Mouse (Mus musculus) megakaryocyte-erythroid progenitor cell, adult 5-6 weeks (primary cell): ENCODE measurements around the gene Lag3. TPM values are rescaled to one million over a fixed set of nuclear protein-coding genes. Genes with fewer than 3 reads are reported as not detected.
A peak's percentile ranks its signal among the peaks of the same experiment; 100 is the strongest.

ENCODE experiments used
- ATAC-seq: replicated peaks from 2 replicates; pipeline ENCODE4 v1.8.0; 2016; ENCODE audit warnings: mild to moderate bottlenecking, inconsistent platforms; ENCODE audit not compliant: severe bottlenecking, poor library complexity, low FRiP score, low TSS enrichment
- total RNA-seq, 2 experiments: library from RNA; stranded (forward) in 1 of 2; stranded (reverse) in 1 of 2; fragments of 200-1000, 215-1000 nt in 1 of 2; fragments of >200 nt in 1 of 2; fragmentation: Nextera tagmentation in 1 of 2; gene quantifications; 2 replicates each; pipeline ENCODE4 v1.2.3; 2014 to 2017

Lag3 gene
- total RNA-seq, 2 experiments from 2014 or later = 0.09 TPM; not detected in 1

DNA sequence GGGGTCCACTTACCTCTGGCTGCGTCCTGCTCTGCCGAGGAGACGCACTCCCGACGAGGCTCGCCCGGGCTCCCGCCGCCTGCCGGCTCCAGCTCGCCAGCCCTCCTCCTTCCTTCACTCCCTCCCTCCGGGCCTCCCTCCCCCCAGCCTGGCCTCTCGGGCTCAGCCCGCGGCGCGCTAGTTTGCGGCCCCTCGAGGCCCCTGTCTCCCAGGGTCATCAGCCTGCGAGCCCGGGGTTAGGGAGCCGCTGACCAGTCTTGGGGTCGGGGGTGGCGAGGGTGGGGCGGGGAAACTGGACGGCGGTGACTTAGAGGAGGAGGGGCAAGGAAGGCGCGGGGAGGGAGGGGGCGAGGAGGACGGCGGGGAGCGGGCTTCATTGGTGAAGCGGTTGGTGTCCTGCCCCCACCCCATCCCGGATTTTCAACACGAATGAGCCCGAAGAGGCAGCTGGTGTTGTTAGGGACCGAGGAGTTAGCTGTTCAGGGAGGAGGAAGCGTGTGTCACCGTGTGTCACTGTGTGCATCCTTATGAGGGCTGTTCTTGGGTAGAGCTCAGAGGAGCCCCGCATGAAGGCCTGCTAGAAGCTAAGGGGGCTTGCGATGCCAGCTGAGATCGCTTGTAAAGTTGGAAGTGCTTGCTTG, 47.7 kb downstream of the Lag3 start, which contains the start of gene Gpr162:
Gene Gpr162, minus strand, starts transcription at position 326 of the 641 bp plus-strand sequence.
- peak; percentile 43; the same call in 1 of the 2 replicates for ATAC-seq

GRCm38 (mm10) chr6:124863125-124863657, 48.3 kb downstream of the Lag3 start:
- ATAC-seq = no peak

DNA sequence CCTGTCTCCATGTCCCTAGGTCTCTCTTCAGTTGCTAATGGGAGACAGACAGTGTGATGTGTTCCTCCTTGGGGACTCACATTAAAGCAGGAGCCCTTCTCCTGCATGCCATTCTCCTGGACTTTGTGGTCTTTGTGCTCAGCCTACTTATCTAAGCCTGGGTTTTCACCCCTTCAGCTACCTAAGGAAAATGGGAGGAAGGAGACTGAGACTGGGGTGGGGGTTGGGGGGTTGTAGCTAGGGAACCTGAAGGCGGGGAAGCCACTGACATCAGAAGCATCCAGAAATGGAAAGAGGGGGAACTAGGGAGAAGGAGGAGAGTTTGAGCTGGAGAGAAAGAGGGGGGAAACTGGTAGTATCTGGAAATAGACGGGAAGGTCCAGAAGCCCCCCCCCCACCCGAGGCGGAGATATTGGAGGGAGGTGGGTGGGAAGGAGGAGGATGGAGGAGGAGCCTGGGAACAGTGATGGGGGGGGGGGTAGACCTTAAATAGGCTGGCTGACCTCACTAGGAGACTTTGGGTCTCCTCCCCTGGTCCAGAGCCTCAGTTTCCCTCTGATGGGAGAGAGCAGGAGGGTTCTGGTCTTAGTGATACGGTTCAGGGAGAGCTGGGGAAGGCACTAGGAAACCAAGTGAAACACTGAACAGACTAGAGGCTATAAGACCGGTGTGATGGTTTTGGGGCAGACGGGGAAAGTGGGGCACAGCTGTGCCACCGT, 48.9 kb downstream of the Lag3 start:
- no peak for ATAC-seq

DNA sequence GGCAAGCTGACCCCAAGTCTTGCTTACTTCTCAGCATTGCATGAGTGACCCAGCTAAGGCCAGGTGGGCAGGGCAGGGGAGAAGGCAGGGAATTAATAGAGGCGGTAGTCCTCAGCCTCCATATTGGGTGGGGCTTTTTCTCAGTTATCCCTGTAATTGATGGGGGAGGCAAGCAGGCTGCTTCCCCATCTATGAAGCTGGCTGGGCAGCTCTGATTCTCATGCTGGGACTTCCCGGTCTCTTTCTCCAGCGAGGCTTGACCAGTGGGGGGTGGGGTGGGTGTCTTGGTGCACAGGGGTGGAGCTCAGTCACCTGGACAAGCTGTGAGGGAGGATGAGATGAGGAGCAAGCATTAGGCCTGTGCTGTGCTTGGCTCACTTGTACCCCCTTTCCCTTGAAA, 49.7 kb downstream of the Lag3 start:
- ATAC-seq = no peak

GRCm38 (mm10) chr6:124861266-124861665, 50.2 kb downstream of the Lag3 start:
- ATAC-seq = no peak

DNA sequence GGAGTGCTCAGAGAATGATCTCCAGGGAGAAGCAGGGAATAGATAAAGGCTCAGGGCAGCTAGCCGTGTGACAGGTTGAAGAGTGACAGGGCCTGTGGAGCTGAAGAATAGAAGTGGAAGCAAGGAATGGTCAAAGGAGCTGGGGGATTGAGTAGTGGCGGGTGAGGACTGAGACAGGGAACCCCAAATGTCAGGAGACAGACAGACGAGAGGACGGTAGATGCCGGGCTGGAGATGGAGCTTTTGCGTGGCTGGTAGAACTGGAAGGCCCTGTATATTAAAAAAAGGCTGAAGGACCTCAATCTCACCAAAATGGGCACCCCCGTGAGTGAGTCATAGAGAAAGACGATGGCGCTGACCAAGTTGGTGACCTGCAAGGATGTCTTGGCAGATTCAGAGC, 51.0 kb downstream of the Lag3 start:
- ATAC-seq = no peak

GRCm38 (mm10) chr6:124859725-124860124, 51.8 kb downstream of the Lag3 start:
- peak; percentile 71 for ATAC-seq

- no peak for ATAC-seq
Observed at GRCm38 (mm10) chr6:124858561-124859318, 52.8 kb downstream of the Lag3 start.

DNA sequence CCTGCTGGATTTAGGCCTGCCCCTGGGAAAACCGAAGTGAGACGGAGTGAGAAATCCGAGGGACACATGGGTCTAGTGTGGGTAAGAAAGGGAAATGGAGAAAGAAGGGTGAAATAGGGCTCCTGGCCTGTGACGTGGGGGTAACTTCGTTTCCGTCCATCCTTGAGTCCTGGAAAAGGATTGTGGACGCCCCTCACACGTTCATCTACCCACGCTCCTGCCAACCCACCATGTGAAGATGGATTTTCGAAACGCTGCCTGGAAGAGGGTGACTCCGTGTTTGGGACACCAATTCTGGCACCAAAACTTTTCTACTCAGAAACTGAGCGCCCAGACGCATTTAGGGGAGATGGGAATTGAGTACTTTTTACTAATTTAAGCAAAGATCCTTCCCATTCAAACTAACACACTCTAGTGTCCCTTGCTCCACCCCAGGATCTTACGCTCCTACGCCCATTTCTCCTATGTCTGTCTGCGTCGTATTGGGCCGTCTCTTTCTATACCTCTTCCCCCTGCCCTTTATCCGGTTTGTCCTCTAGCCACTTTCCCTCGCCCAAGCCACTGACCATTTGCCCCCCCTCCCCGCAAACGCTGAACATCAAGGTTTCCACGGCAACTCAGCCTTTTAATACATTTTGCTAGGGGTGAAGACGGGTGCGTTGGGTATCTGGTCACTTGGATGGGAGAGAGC, 53.5 kb downstream of the Lag3 start:
- no peak for ATAC-seq

GRCm38 (mm10) chr6:124856916-124857839, 54.3 kb downstream of the Lag3 start, which contains the start of gene P3h3:
TSS of gene P3h3 (minus strand) at chr6:124857752.
- ATAC-seq = peak; percentile 74

DNA sequence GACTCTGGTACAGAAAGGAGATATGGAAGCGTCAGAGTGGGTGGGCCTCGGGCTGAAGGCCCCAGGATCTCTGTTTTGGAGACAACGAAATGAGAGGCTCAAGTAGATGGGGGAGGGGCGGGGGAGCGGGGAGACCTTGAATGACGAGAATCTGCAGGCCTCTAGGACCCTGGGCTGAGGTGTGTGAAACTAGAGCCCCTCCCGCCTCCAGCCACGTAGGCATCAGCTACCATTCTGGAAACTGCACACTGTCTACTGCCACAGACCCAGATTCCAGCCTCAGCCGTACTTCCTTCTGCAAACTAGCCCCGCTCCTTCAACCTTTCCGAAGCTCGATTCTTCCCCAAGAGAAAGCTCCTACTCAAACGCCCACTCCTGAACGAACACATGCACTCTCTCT, 55.2 kb downstream of the Lag3 start:
- no peak for ATAC-seq

GRCm38 (mm10) chr6:124854647-124855046, 56.9 kb downstream of the Lag3 start:
- no peak for ATAC-seq

Other genes with a start within 250 kb of the Lag3 start
- 78.8 and 91.1 TPM in 2 replicates for gene Lpcat3, start 248.7 kb downstream of the Lag3 start, total RNA-seq (2014; fragmentation: Nextera tagmentation)
- gene Lpcat3, start 248.7 kb downstream of the Lag3 start, total RNA-seq (2017) = 53.1 and 89.0 TPM in 2 replicates
- gene Emg1, start 199.5 kb downstream of the Lag3 start, total RNA-seq (2014; fragmentation: Nextera tagmentation) = 242 and 387 TPM in 2 replicates
- gene Emg1, start 199.5 kb downstream of the Lag3 start, total RNA-seq (2017) = 375 and 422 TPM in 2 replicates
- 467 and 537 TPM in 2 replicates for gene Phb2, start 199.4 kb downstream of the Lag3 start, total RNA-seq (2014; fragmentation: Nextera tagmentation)
- gene Phb2, start 199.4 kb downstream of the Lag3 start, total RNA-seq (2017) = 474 and 558 TPM in 2 replicates
- gene Ptpn6, start 173.0 kb downstream of the Lag3 start, total RNA-seq (2014; fragmentation: Nextera tagmentation) = 65.4 and 76.0 TPM in 2 replicates
- 189 and 237 TPM in 2 replicates for gene Ptpn6, start 173.0 kb downstream of the Lag3 start, total RNA-seq (2017)
- 110 and 141 TPM in 2 replicates for gene Grcc10, start 170.3 kb downstream of the Lag3 start, total RNA-seq (2014; fragmentation: Nextera tagmentation)
- gene Grcc10, start 170.3 kb downstream of the Lag3 start, total RNA-seq (2017) = 66.5 and 83.5 TPM in 2 replicates
- gene Gm45234, start 155.7 kb downstream of the Lag3 start, total RNA-seq (2014; fragmentation: Nextera tagmentation) = not detected in 2 replicates
- gene Gm45234, start 155.7 kb downstream of the Lag3 start, total RNA-seq (2017) = not detected in 2 replicates
- gene Atn1, start 155.2 kb downstream of the Lag3 start, total RNA-seq (2014; fragmentation: Nextera tagmentation) = 12.9 and 14.4 TPM in 2 replicates
- 1.5 and 1.9 TPM in 2 replicates for gene Atn1, start 155.2 kb downstream of the Lag3 start, total RNA-seq (2017)
- gene Eno2, start 142.0 kb downstream of the Lag3 start, total RNA-seq (2014; fragmentation: Nextera tagmentation) = 0.74 TPM in 1 of 2 replicates, not detected in the other
- gene Eno2, start 142.0 kb downstream of the Lag3 start, total RNA-seq (2017) = not detected in 2 replicates
- gene Lrrc23, start 132.0 kb downstream of the Lag3 start, total RNA-seq (2014; fragmentation: Nextera tagmentation) = 0.77 TPM in 1 of 2 replicates, not detected in the other
- 6.7 TPM in 1 of 2 replicates, not detected in the other for gene Lrrc23, start 132.0 kb downstream of the Lag3 start, total RNA-seq (2017)
- gene Spsb2, start 103.0 kb downstream of the Lag3 start, total RNA-seq (2014; fragmentation: Nextera tagmentation) = 1.9 and 5.1 TPM in 2 replicates
- gene Spsb2, start 103.0 kb downstream of the Lag3 start, total RNA-seq (2017) = 4.1 and 5.5 TPM in 2 replicates
- 258 and 264 TPM in 2 replicates for gene Tpi1, start 97.4 kb downstream of the Lag3 start, total RNA-seq (2014; fragmentation: Nextera tagmentation)
- 179 and 201 TPM in 2 replicates for gene Tpi1, start 97.4 kb downstream of the Lag3 start, total RNA-seq (2017)
- gene Usp5, start 82.2 kb downstream of the Lag3 start, total RNA-seq (2014; fragmentation: Nextera tagmentation) = 85.0 and 100 TPM in 2 replicates
- gene Usp5, start 82.2 kb downstream of the Lag3 start, total RNA-seq (2017) = 75.7 and 80.9 TPM in 2 replicates
- gene Cdca3, start 82.2 kb downstream of the Lag3 start, total RNA-seq (2014; fragmentation: Nextera tagmentation) = 100 and 181 TPM in 2 replicates
- gene Cdca3, start 82.2 kb downstream of the Lag3 start, total RNA-seq (2017) = 90.3 and 111 TPM in 2 replicates
- gene Gnb3, start 71.4 kb downstream of the Lag3 start, total RNA-seq (2014; fragmentation: Nextera tagmentation) = not detected in 2 replicates
- not detected in 2 replicates for gene Gnb3, start 71.4 kb downstream of the Lag3 start, total RNA-seq (2017)
- 0.61 and 3.0 TPM in 2 replicates for gene P3h3, start 54.0 kb downstream of the Lag3 start, total RNA-seq (2014; fragmentation: Nextera tagmentation)
- 0.89 and 2.2 TPM in 2 replicates for gene P3h3, start 54.0 kb downstream of the Lag3 start, total RNA-seq (2017)
- not detected in 2 replicates for gene Gpr162, start 47.7 kb downstream of the Lag3 start, total RNA-seq (2014; fragmentation: Nextera tagmentation)
- gene Gpr162, start 47.7 kb downstream of the Lag3 start, total RNA-seq (2017) = not detected in 2 replicates
- gene Cd4, start 23.5 kb downstream of the Lag3 start, total RNA-seq (2014; fragmentation: Nextera tagmentation) = not detected in 2 replicates
- not detected in 2 replicates for gene Cd4, start 23.5 kb downstream of the Lag3 start, total RNA-seq (2017)
- 5.3 and 30.7 TPM in 2 replicates for gene Ptms, start 8.4 kb upstream of the Lag3 start, total RNA-seq (2014; fragmentation: Nextera tagmentation)
- gene Ptms, start 8.4 kb upstream of the Lag3 start, total RNA-seq (2017) = 21.6 and 22.1 TPM in 2 replicates
- 103 and 117 TPM in 2 replicates for gene Mlf2, start 19.7 kb upstream of the Lag3 start, total RNA-seq (2014; fragmentation: Nextera tagmentation)
- 59.2 and 99.1 TPM in 2 replicates for gene Mlf2, start 19.7 kb upstream of the Lag3 start, total RNA-seq (2017)
- 71.0 and 117 TPM in 2 replicates for gene Cops7a, start 53.8 kb upstream of the Lag3 start, total RNA-seq (2014; fragmentation: Nextera tagmentation)
- 46.8 and 57.5 TPM in 2 replicates for gene Cops7a, start 53.8 kb upstream of the Lag3 start, total RNA-seq (2017)
- not detected in 2 replicates for gene Pianp, start 85.0 kb upstream of the Lag3 start, total RNA-seq (2014; fragmentation: Nextera tagmentation)
- gene Pianp, start 85.0 kb upstream of the Lag3 start, total RNA-seq (2017) = not detected in 2 replicates
- 67.0 and 86.8 TPM in 2 replicates for gene Zfp384, start 97.4 kb upstream of the Lag3 start, total RNA-seq (2014; fragmentation: Nextera tagmentation)
- 18.5 and 18.6 TPM in 2 replicates for gene Zfp384, start 97.4 kb upstream of the Lag3 start, total RNA-seq (2017)
- gene Ing4, start 128.1 kb upstream of the Lag3 start, total RNA-seq (2014; fragmentation: Nextera tagmentation) = 23.6 and 45.9 TPM in 2 replicates
- 43.0 and 51.1 TPM in 2 replicates for gene Ing4, start 128.1 kb upstream of the Lag3 start, total RNA-seq (2017)
- gene Acrbp, start 138.0 kb upstream of the Lag3 start, total RNA-seq (2014; fragmentation: Nextera tagmentation) = 8.6 and 16.5 TPM in 2 replicates
- gene Acrbp, start 138.0 kb upstream of the Lag3 start, total RNA-seq (2017) = 0.95 and 8.6 TPM in 2 replicates
- gene Lpar5, start 156.2 kb upstream of the Lag3 start, total RNA-seq (2014; fragmentation: Nextera tagmentation) = not detected in 2 replicates
- gene Lpar5, start 156.2 kb upstream of the Lag3 start, total RNA-seq (2017) = 4.3 TPM in 1 of 2 replicates, not detected in the other
- gene Chd4, start 184.3 kb upstream of the Lag3 start, total RNA-seq (2014; fragmentation: Nextera tagmentation) = 153 and 188 TPM in 2 replicates
- 438 and 492 TPM in 2 replicates for gene Chd4, start 184.3 kb upstream of the Lag3 start, total RNA-seq (2017)
- gene Nop2, start 220.2 kb upstream of the Lag3 start, total RNA-seq (2014; fragmentation: Nextera tagmentation) = 92.2 and 114 TPM in 2 replicates
- gene Nop2, start 220.2 kb upstream of the Lag3 start, total RNA-seq (2017) = 108 and 125 TPM in 2 replicates
- 18.3 and 22.7 TPM in 2 replicates for gene Iffo1, start 233.5 kb upstream of the Lag3 start, total RNA-seq (2014; fragmentation: Nextera tagmentation)
- gene Iffo1, start 233.5 kb upstream of the Lag3 start, total RNA-seq (2017) = 10.3 and 12.8 TPM in 2 replicates